Mouse (Mus musculus): ENCODE data around the gene Ugt1a9. TPM values are rescaled to one million over a fixed set of nuclear protein-coding genes. Genes with fewer than 3 reads are reported as not detected.

The Ugt1a9 gene
- polyA plus RNA-seq (2015; fragmentation: Nextera tagmentation; extraction: Ambion mirVana), result 0.17 TPM in 1 of 2 replicates, not detected in the other

DNA sequence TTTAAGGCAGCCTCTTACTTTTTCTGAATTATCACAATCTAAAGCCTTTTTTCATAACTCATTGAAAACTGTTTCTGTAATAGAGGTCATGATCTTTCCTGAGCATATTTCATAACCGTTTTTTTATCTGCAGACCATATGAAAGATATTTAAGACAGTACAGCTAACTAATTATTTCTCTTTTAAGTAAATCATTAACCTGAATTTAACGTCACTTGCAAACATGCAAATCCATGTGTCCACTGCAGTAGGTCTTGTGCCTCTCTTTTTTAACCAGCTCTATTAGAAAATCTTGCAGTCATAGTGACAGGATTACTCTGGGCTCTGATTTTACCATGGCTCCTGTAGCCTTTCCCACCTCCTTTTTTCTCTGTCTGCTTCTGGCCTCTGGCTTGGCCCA is at the start of gene Ugt1a9:
Gene Ugt1a9 (plus strand): TSS at position 306 of the 400 bp plus-strand sequence.

DNA sequence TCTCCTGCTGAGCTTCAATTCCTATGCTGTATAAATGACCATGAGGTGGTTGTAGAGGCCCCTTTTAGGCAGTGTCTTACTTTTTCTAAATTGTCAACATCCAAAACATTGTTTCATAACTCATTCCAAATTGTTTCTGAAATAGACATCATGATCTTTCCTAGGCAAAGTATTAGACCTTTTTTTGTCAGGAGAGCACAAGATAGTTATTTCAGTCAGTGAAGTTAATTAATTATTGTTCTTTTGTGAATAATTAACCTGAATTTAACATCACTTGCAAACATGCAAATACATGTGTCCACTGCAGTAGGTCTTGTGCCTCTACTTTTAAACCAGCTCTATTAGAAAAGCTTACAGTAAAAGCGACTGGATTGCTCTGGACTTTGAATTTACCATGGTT is 15.5 kb upstream of the Ugt1a9 start, which contains the start of gene Ugt1a10:
Gene Ugt1a10 (plus strand): TSS at position 301 of the 400 bp plus-strand sequence.

DNA sequence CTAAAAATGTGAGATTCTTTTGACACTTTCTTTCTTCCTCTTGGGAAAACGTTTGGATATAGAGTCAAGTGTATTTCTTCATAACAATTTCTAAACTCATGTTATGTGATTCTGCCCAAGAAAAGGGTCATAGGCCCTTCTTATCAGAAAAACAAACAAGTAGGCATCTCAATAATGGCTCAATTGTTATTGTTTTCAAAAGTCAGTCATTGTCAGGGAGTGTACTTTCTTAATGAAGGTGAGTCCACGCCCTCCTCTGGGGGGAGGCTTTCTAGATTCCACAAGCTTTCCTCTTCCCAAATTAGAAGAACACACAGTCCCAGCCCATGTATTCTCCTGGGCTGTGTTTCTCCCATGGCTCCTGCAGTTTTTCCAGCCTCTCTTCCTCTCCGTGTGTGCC is 16.9 kb downstream of the Ugt1a9 start, which contains the start of gene Ugt1a8:
Gene Ugt1a8 (plus strand): TSS at position 301 of the 400 bp plus-strand sequence.

DNA sequence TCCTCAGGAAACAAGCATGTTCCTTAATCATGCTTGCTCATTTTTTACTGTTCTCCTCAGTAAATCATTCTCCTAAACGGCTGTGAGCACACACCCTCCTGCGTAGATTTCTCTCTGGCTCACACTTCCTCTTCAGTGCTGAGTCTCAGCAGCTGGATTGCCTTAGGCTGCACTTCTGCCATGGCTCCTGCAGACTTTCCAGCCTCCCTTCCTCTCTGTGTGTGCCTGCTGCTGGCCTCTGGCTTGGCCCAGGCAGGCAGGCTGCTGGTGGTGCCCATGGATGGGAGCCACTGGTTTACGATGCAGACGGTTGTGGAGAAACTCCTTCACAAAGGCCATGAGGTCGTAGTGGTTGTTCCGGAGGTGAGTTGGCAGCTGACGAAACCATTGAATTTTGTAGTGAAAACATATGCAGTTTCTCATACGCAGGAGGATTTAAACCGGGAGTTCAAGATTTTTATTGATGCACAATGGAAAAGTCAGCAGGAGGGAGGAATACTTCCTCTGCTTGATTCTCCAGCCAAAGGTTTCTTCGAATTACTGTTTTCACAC is 24.4 kb downstream of the Ugt1a9 start, which contains the start of gene Ugt1a7c:
Gene Ugt1a7c (plus strand): TSS at position 122 of the 552 bp plus-strand sequence.

DNA sequence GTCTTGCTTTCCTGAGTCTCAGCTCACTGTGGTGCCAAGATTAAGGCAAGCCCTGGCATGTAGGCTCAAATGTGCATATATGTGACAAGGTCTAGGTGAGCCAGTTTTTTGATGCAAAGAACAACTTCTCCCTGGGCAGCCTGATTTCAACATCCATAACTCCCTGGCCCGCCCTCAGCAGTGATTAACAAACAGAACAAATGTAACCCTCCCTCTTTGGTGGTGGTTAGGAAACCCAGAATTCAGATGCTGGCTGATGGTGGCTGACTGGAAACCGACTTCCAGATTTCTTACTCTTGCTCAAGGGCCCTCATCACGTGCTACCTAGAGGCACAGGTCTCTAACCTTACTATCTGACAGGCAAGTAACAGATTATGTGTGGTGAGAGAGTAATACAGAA is 32.4 kb downstream of the Ugt1a9 start, which contains the start of gene Ugt1a6b:
Gene Ugt1a6b (plus strand): TSS at position 234 of the 400 bp plus-strand sequence.

GRCm38 (mm10) chr1:88134457-88135011 is 63.9 kb downstream of the Ugt1a9 start, which contains the start of gene Ugt1a6a:
Gene Ugt1a6a, plus strand, starts transcription at chr1:88134809.

DNA sequence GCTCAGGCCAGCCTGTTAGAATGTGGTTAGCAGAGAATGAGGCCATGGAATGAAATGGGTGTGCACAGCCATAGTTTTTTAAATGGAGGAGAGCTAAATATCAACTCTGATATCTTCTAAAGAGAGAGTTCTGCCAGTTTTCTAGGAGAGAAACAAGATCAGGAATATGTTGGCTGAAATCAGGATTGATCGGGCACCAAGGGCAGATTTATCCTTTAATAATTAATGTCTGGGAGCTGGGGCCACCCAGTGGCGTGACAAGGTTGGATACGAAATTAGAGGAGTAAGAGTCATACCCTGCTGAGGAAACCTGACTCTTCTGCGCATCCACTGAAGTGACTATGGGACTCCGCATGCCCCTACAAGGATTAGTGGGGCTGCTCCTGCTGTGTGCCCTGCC is 95.1 kb downstream of the Ugt1a9 start, which contains the start of gene Ugt1a5:
Gene Ugt1a5 (plus strand): TSS at position 302 of the 400 bp plus-strand sequence.

DNA sequence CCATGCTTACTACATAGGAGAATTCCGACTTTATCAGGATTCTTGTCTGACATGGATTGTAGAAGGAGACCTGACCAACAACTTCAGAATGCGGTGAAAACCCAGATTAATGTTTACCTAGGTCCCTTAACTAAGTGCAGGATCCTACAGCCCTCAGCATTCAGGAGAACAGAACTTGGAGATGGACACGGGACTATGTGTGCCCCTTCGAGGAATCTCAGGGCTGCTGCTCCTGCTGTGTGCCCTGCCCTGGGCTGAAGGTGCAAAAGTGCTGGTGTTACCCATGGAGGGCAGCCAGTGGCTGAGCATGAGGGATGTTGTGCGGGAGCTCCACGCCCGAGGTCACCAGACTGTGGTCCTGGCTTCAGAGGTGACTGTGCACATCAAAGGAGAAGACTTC is 129.9 kb downstream of the Ugt1a9 start, which contains the start of gene Ugt1a2:
Gene Ugt1a2 (plus strand): TSS at position 146 of the 400 bp plus-strand sequence.

GRCm38 (mm10) chr1:88205294-88205922 is 134.8 kb downstream of the Ugt1a9 start, which contains the start of gene Dnajb3:
Gene Dnajb3, minus strand, starts transcription at chr1:88205782.

DNA sequence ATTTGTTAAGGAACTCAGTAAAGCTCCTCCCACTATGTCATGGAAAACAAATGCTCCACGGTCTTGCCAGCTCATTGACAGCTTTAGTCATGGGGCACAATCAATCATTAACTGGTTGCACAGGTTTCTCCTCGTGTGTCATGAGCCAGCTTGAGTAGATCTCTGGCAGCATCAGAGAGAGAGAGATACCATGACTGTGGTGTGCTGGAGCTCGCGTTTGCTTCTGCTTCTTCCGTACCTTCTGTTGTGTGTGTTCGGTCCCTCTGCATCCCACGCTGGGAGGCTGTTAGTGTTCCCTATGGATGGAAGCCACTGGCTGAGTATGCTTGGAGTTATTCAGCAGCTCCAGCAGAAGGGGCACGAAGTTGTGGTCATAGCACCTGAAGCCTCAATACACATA is 141.2 kb downstream of the Ugt1a9 start, which contains the start of gene Ugt1a1:
Gene Ugt1a1 (plus strand): TSS at position 148 of the 400 bp plus-strand sequence.

DNA sequence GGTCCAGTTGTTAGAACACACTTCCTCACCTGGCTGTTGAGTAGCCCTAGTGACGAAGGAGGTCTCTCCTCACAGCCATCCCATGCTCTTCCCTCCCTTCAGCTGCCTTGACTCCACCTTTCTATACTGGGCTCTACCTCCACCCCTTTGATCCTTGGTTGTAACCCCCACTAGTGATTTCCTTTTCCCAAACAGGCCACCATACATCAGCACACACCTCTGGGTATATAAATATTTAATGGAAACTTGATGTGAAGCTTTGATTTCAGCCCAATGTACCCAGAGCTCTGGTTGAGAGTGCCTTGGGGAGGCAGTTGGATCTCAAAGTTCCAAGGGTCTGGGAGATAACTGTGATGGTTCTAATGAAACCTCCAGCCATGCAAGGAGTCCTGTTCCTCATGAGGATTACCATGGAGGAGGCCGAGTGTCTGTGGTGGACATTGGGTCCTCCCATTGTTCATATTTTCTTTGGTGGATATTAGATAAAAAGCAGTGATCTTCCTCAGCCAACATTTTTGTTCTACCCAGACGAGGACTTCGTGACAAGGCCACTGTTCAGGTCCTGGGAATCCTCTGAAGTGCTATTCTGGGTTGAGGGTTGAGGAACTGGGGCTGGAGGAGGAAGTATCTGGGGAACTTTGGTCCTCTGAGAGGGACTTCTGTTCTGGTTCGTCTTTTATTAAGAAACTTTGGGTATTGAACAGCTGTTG is 156.2 kb downstream of the Ugt1a9 start, which contains the start of gene Mroh2a:
Gene Mroh2a (plus strand): TSS at position 317 of the 710 bp plus-strand sequence.

Other genes with a start within 250 kb of the Ugt1a9 start
- 27.7 and 37.4 TPM in 2 replicates for gene Dgkd, start 217.5 kb upstream of the Ugt1a9 start, polyA plus RNA-seq (2015; fragmentation: Nextera tagmentation; extraction: Ambion mirVana)
- gene Usp40, start 62.2 kb upstream of the Ugt1a9 start, polyA plus RNA-seq (2015; fragmentation: Nextera tagmentation; extraction: Ambion mirVana), result 11.5 and 13.5 TPM in 2 replicates
- gene Ugt1a10, start 15.4 kb upstream of the Ugt1a9 start, polyA plus RNA-seq (2015; fragmentation: Nextera tagmentation; extraction: Ambion mirVana), result not detected in 2 replicates
- not detected in 2 replicates for gene Ugt1a8, start 17.0 kb downstream of the Ugt1a9 start, polyA plus RNA-seq (2015; fragmentation: Nextera tagmentation; extraction: Ambion mirVana)
- gene Ugt1a7c, start 24.3 kb downstream of the Ugt1a9 start, polyA plus RNA-seq (2015; fragmentation: Nextera tagmentation; extraction: Ambion mirVana), result 1.7 and 2.7 TPM in 2 replicates
- not detected in 2 replicates for gene Ugt1a6b, start 32.5 kb downstream of the Ugt1a9 start, polyA plus RNA-seq (2015; fragmentation: Nextera tagmentation; extraction: Ambion mirVana)
- gene Ugt1a6a, start 64.0 kb downstream of the Ugt1a9 start, polyA plus RNA-seq (2015; fragmentation: Nextera tagmentation; extraction: Ambion mirVana), result 3.5 and 4.2 TPM in 2 replicates
- gene Ugt1a5, start 95.2 kb downstream of the Ugt1a9 start, polyA plus RNA-seq (2015; fragmentation: Nextera tagmentation; extraction: Ambion mirVana), result not detected in 2 replicates
- 0.08 and 0.11 TPM in 2 replicates for gene Ugt1a2, start 129.8 kb downstream of the Ugt1a9 start, polyA plus RNA-seq (2015; fragmentation: Nextera tagmentation; extraction: Ambion mirVana)
- 11.7 and 14.8 TPM in 2 replicates for gene Dnajb3, start 135.0 kb downstream of the Ugt1a9 start, polyA plus RNA-seq (2015; fragmentation: Nextera tagmentation; extraction: Ambion mirVana)
- 0.08 and 0.23 TPM in 2 replicates for gene Ugt1a1, start 141.2 kb downstream of the Ugt1a9 start, polyA plus RNA-seq (2015; fragmentation: Nextera tagmentation; extraction: Ambion mirVana)
- gene Mroh2a, start 156.2 kb downstream of the Ugt1a9 start, polyA plus RNA-seq (2015; fragmentation: Nextera tagmentation; extraction: Ambion mirVana), result 0.36 and 0.39 TPM in 2 replicates
- gene Hjurp, start 206.8 kb downstream of the Ugt1a9 start, polyA plus RNA-seq (2015; fragmentation: Nextera tagmentation; extraction: Ambion mirVana), result 34.9 and 40.6 TPM in 2 replicates
- gene Trpm8, start 206.9 kb downstream of the Ugt1a9 start, polyA plus RNA-seq (2015; fragmentation: Nextera tagmentation; extraction: Ambion mirVana), result 0.19 and 0.35 TPM in 2 replicates